Mouse (Mus musculus): Measurements from ENCODE around the gene Tnr.

Gene Tnr

GRCm38 (mm10) chr1:159639408-159639807, 115.8 kb downstream of the Tnr start:
- DNase-seq: no peak

GRCm38 (mm10) chr1:159645719-159646118, 122.2 kb downstream of the Tnr start:
- no peak for DNase-seq

GRCm38 (mm10) chr1:159650486-159650885, 126.9 kb downstream of the Tnr start:
- DNase-seq: no peak

GRCm38 (mm10) chr1:159655241-159655640, 131.7 kb downstream of the Tnr start:
- no peak for DNase-seq

GRCm38 (mm10) chr1:159657856-159658542, 134.4 kb downstream of the Tnr start:
- DNase-seq: no peak

GRCm38 (mm10) chr1:159660620-159661501, 137.3 kb downstream of the Tnr start:
- DNase-seq: no peak

- DNase-seq: no peak
Measured at GRCm38 (mm10) chr1:159664496-159664895, 140.9 kb downstream of the Tnr start.

- no peak for DNase-seq
Measured at GRCm38 (mm10) chr1:159664945-159665344, 141.4 kb downstream of the Tnr start.

- DNase-seq: peak; percentile 69
Measured at GRCm38 (mm10) chr1:159670629-159671150, 147.1 kb downstream of the Tnr start.

GRCm38 (mm10) chr1:159671181-159671580, 147.6 kb downstream of the Tnr start:
- DNase-seq: no peak

- DNase-seq: no peak
Measured at GRCm38 (mm10) chr1:159674240-159674639, 150.7 kb downstream of the Tnr start.

GRCm38 (mm10) chr1:159675472-159675871, 151.9 kb downstream of the Tnr start:
- no peak for DNase-seq

- DNase-seq: no peak
Measured at GRCm38 (mm10) chr1:159678221-159678935, 154.8 kb downstream of the Tnr start.

GRCm38 (mm10) chr1:159681252-159681651, 157.7 kb downstream of the Tnr start:
- no peak for DNase-seq

GRCm38 (mm10) chr1:159686476-159687231, 163.1 kb downstream of the Tnr start:
- peak; percentile 72 for DNase-seq

- DNase-seq: no peak
Measured at GRCm38 (mm10) chr1:159696717-159697116, 173.1 kb downstream of the Tnr start.

- DNase-seq: peak; percentile 60
Measured at GRCm38 (mm10) chr1:159702038-159702437, 178.5 kb downstream of the Tnr start.

- no peak for DNase-seq
Measured at GRCm38 (mm10) chr1:159704925-159705324, 181.4 kb downstream of the Tnr start.

GRCm38 (mm10) chr1:159716301-159716700, 192.7 kb downstream of the Tnr start:
- DNase-seq: no peak

- peak; percentile 7 for DNase-seq
Measured at GRCm38 (mm10) chr1:159717016-159717415, 193.4 kb downstream of the Tnr start.

- DNase-seq: no peak
Measured at GRCm38 (mm10) chr1:159723733-159724132, 200.2 kb downstream of the Tnr start.

GRCm38 (mm10) chr1:159729270-159729669, 205.7 kb downstream of the Tnr start:
- no peak for DNase-seq

All from kidney, postnatal 10 days (tissue).